Mouse (Mus musculus) thymus, postnatal 25 days (tissue): ENCODE measurements around the gene Krt31.

Experiments
- DNase-seq: peaks from one replicate; pipeline ENCODE4 v3.0.0; 2022

Krt31 gene

GRCm38 (mm10) chr11:100050451-100050850, at the start of gene Krt31:
TSS of gene Krt31 (minus strand) at chr11:100050551.
- DNase-seq = no peak

GRCm38 (mm10) chr11:100097819-100098218, 47.5 kb upstream of the Krt31 start:
- DNase-seq = no peak

- DNase-seq = no peak
Measured at GRCm38 (mm10) chr11:100096141-100096540, 45.8 kb upstream of the Krt31 start, which contains the start of gene Krt35. TSS of gene Krt35 (minus strand) at chr11:100096241.

DNA sequence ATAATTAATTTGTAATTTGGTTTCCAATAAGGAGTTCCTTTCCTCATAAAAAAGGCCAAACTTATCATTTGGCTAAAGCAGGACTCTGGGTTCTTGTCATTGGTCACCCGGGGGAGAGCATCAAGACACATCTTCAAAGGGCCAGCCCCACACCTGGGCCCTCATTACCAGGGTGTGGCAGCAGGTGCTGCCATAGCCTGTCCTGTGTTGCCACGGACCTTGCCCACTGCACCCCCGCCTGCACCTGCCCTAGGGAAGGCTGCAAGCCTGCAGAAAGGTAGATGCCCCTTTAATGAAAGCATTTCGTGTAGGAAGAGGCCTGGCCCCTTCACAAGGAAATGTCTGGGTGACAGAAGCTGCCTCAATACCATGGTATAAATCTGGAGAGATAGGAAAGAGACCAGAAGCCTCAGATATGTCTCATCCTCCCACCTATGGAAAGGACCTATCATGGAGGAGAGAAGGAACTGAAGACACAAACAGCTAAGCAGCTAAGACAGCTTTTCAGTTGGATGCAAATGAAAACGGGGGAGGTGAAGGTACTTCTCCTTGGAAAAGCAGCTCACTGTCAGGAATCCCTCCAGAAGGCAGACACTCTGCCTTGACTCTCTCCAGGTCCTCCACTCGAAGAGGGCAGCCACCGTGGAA, 38.2 kb upstream of the Krt31 start:
- no peak for DNase-seq

DNA sequence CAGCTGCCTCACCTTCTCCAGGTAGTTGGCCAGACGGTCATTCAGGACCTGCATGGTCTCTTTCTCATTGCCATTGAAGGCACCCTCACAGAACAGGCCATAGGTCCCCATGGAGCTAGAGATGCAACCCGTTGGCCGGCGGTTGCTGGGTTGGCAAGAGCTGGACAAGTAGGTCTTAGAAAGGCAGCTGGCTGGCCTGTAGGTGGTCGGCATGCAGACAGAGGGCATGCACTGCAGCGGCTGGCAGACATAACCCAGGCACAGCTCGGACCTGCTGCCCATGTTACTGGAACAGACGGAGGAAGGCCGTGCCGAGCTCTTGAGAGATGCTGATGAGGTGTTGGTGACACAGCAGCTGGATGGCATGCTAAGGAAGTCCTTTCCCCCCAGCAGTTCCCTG, 37.5 kb upstream of the Krt31 start, which contains the start of gene Krt32:
Krt32 (minus strand) TSS at position 366 of the 400 bp plus-strand sequence.
- DNase-seq = no peak

- DNase-seq = no peak
Measured at GRCm38 (mm10) chr11:100073873-100074272, 23.5 kb upstream of the Krt31 start.

- no peak for DNase-seq
Measured at GRCm38 (mm10) chr11:100067293-100068036, 17.1 kb upstream of the Krt31 start.

DNA sequence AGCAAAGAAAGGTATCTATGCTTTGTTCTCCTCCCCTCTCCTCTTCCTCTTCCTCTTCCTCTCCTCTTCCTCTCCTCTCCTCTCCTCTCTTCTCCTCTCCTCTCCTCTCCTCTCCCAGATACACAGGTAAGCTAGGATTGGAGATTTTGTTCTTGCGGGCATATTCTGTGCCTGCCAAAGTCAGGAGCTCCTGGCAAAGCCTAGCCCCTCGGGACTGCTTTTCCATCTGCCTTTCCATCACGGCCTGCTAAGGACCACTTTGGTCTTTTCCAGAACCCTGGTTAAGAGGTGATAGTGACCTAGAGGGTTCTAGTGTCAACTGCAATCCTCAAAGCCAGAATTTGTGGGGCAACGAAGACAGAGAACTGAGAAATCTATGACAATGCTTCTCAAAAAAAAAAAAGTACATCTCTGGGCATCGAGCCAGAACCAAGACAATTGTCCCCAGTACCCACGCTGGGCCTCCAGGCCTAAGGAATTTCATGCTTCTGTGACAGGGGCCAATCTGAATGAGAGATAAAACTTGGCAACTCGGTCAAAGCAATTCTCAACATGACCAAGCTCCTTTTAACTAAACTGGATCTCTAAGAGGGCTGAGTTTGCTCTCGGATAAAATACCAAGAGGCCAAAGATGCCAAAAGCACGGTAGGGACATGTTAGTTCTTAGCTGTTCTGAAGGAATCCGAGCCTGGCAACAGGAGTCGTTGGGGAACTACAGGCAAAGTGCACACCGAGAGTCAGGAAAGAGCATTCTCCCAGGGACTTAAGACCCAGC, 16.1 kb upstream of the Krt31 start:
- DNase-seq = no peak

GRCm38 (mm10) chr11:100058875-100059274, 8.5 kb upstream of the Krt31 start:
- no peak for DNase-seq

- no peak for DNase-seq
Measured at GRCm38 (mm10) chr11:100055686-100056655, 5.6 kb upstream of the Krt31 start.

DNA sequence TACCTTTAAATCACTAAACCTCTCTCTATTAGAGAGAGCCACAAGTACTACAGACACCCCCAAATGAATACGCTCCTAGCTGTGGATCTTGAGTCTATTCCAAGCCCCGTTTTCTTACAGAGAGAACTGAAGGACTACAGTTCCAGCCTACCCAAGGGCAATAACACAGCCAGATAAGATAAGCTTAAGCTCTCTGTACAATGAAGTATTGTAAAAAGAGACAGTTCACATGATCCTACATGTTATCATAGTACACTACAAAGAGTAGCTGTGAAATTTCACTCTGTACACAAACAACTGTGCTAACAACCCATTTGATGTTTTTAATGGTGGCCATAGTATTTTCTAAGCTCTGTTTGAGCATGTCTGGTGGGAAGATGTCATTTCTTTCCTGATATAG, 3.2 kb downstream of the Krt31 start:
- DNase-seq = no peak

- DNase-seq = no peak
Measured at GRCm38 (mm10) chr11:100046303-100046866, 4.0 kb downstream of the Krt31 start.

DNA sequence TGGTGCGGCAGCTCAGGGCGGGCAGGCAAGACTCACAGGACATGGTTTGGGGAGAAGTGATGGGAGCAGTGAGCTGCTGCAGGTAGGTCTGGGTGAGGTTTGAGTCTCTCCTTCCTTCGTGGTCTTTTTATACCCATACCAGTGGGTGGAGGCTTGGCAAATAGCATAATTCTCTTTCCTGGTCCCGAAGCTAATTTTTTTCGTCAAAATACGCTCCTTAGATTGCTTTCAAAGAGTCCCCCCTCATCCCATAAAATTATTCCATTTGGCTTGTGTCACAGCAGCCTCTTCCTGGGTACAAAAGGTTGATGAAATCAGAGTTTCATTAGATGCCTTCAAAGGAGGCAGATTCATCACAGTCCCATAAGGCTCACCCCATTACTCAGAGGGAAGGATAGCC, 8.9 kb downstream of the Krt31 start, which contains the start of gene Krt34:
Krt34 (minus strand) TSS at position 101 of the 400 bp plus-strand sequence.
- DNase-seq = no peak

DNA sequence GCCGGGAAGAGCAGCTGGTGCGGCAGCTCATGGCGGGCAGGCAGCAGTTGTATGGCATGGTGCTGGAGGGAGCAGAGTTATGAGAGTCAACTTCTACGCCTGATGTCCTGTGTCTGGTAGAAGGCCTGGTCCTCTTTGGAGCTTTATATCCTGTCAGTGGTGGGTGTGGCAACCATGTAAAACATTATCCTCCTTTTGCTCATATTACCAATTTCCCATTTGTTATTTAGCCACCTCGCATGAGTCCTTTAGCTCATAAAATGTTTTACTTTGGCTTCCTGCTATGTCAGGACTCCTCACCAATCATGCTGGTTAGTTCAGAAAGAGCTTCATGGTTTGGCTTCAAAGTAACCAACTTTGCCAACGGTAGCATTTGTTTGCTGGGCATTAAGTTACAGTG, 20.6 kb downstream of the Krt31 start, which contains the start of gene Krt33b:
Krt33b (minus strand) TSS at position 101 of the 400 bp plus-strand sequence.
- no peak for DNase-seq

DNA sequence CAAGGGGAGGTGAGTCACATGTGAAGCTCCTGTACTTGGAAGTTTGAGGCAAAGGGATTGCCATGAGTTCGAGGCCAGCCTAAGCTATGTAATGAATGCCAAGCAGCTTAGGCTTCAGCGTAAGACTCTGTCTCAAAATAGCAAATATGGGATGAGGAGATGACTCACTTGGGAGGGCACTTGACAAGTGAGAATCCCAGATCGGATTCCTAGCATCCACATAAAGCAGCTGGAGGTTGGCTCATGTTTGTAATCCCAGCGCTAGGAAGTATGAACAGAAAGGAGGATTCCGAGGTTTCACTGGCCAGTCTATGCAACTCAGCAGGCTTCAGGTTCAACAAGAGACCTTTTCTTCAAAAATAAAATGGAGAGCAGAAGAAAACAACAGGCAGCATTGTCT, 28.9 kb downstream of the Krt31 start:
- no peak for DNase-seq

DNA sequence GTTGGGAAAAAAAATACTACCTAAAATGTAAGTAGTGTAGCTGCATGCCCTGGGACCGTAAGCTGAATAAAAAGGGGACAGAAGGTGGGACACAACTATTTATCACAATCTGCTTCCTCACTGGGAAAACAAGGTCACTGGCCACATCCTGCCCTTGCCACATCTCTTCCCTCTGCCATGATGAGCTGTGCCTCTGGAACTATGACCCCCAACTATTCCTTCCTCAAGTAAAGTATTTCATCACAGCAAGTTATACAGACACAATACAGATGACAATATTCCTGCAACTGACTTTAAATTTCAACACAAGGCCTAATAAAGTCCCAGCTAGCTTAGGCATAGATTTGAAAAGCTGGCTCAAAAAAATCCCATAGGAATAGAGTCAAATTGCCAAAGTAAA, 30.9 kb downstream of the Krt31 start:
- no peak for DNase-seq

- no peak for DNase-seq
Measured at GRCm38 (mm10) chr11:100016112-100016511, 34.2 kb downstream of the Krt31 start, which contains the start of gene Krt33a. TSS of gene Krt33a (minus strand) at chr11:100016212.

- no peak for DNase-seq
Measured at GRCm38 (mm10) chr11:100013691-100014171, 36.6 kb downstream of the Krt31 start.

DNA sequence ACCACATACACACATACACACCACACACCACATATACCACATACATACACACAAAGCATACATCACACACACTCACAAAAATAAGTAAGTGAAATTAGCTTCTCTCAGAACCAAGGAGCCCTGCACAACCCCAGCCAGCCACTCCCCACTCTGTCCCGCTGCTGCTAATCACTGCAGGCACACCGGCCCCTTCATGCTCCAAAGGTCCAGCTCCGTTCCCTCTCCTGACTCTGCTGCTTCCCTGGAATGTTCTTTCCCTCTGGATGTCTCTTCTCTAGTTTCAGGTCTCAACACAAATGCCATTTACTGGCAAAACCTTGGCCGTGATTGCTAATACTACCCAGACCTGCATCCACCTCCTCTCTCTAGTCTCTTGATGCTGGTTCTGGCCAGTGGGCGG, 39.7 kb downstream of the Krt31 start:
- no peak for DNase-seq

GRCm38 (mm10) chr11:100008336-100008735, 42.0 kb downstream of the Krt31 start:
- no peak for DNase-seq

- DNase-seq = no peak
Measured at GRCm38 (mm10) chr11:100006624-100007023, 43.7 kb downstream of the Krt31 start.

- no peak for DNase-seq
Measured at GRCm38 (mm10) chr11:100005905-100006304, 44.4 kb downstream of the Krt31 start.
